Mouse (Mus musculus) liver, adult 2 months (tissue): Measurements from ENCODE around the gene Kmt2d.

Source experiments
- CTCF ChIP-seq: fragments of 200-500 bp; IDR thresholded peaks from 2 replicates; pipeline ENCODE4 v1.5.1; 2011; ENCODE audit warnings: low read depth, low read length, control low read depth
- POLR2A ChIP-seq: fragments of 200-500 bp; IDR thresholded peaks from 2 replicates; pipeline ENCODE4 v1.6.1; 2011; ENCODE audit warnings: low read length, control low read depth; ENCODE audit not compliant: insufficient read depth; ENCODE audit errors: extremely low read depth

- no peak for TF ChIP-seq CTCF
- no peak for TF ChIP-seq POLR2A
Measured at GRCm38 (mm10) chr15:98893940-98894745, 23.1 kb upstream of the Kmt2d start, which contains the start of gene Rhebl1.
